Mouse (Mus musculus) brain, embryonic 14.5 days (tissue): ENCODE data around the gene Slc5a3.

Experiments used
- CTCF ChIP-seq: fragments of 200-500 bp; IDR thresholded peaks from 2 replicates; pipeline ENCODE4 v1.5.1; 2012; ENCODE audit warnings: inconsistent platforms, mild to moderate bottlenecking, moderate library complexity, borderline replicate concordance; ENCODE audit not compliant: insufficient read depth, insufficient read length; ENCODE audit errors: extremely low read depth
- POLR2A ChIP-seq: fragments of 200-500 bp; IDR thresholded peaks from 2 replicates; pipeline ENCODE4 v1.6.1; 2012; ENCODE audit warnings: mild to moderate bottlenecking, inconsistent platforms, borderline replicate concordance; ENCODE audit not compliant: poor library complexity, insufficient read depth, insufficient read length, severe bottlenecking; ENCODE audit errors: extremely low read depth

DNA sequence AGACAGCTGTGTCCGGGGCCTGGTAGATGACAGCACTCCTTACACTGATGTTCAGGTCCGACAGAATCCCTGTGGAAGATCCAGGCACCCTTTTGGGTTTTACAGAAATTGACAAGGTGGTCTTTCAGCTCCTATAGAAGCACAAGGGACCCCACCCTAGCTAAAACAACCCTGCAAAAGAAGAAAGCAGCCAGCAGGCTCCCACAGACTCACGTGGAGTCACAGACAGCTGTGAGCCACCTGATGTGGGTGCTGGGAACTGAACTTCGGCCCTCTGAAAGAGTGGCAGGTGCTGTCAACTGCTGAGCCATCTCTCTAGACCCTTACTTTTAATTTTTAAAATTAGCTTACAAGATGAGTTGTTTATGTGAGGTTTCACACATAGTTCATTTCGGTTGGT is 23.4 kb upstream of the Slc5a3 start:
- TF ChIP-seq CTCF (no peak), POLR2A (no peak)
